Mouse (Mus musculus): Measurements from ENCODE around the gene Arl5c. TPM values are rescaled to one million over a fixed set of nuclear protein-coding genes. Genes with fewer than 3 reads are reported as not detected.

The Arl5c gene
- 67.3 TPM for polyA plus RNA-seq (2017; shearing (Covaris generic))

GRCm38 (mm10) chr11:97995564-97996288 lies at the start of gene Arl5c:
TSS of gene Arl5c (minus strand) at chr11:97996181.

GRCm38 (mm10) chr11:98026570-98027296 lies 30.8 kb upstream of the Arl5c start, which contains the start of gene Rpl19:
TSS of gene Rpl19 (plus strand) at chr11:98026710.

GRCm38 (mm10) chr11:98022555-98023371 lies 26.8 kb upstream of the Arl5c start, which contains the start of gene Cacnb1:
TSS of gene Cacnb1 (minus strand) at chr11:98023034.

GRCm38 (mm10) chr11:97985727-97986677 lies 10.0 kb downstream of the Arl5c start, which contains the start of gene Plxdc1:
TSS of gene Plxdc1 (minus strand) at chr11:97986444.

Other genes with a start within 250 kb of the Arl5c start
- 165 TPM for gene Cwc25, start 229.6 kb downstream of the Arl5c start, polyA plus RNA-seq (2017; shearing (Covaris generic))
- not detected for gene 1700001P01Rik, start 220.3 kb downstream of the Arl5c start, polyA plus RNA-seq (2017; shearing (Covaris generic))
- 496 TPM for gene Rpl23, start 213.7 kb downstream of the Arl5c start, polyA plus RNA-seq (2017; shearing (Covaris generic))
- gene Lasp1, start 197.2 kb downstream of the Arl5c start, polyA plus RNA-seq (2017; shearing (Covaris generic)) = 114 TPM
- 1.0 TPM for gene B230217C12Rik, start 155.4 kb downstream of the Arl5c start, polyA plus RNA-seq (2017; shearing (Covaris generic))
- 0.97 TPM for gene Fbxo47, start 112.0 kb downstream of the Arl5c start, polyA plus RNA-seq (2017; shearing (Covaris generic))
- 2.4 TPM for gene Plxdc1, start 9.7 kb downstream of the Arl5c start, polyA plus RNA-seq (2017; shearing (Covaris generic))
- 13.5 TPM for gene Cacnb1, start 26.9 kb upstream of the Arl5c start, polyA plus RNA-seq (2017; shearing (Covaris generic))
- 1,729 TPM for gene Rpl19, start 30.5 kb upstream of the Arl5c start, polyA plus RNA-seq (2017; shearing (Covaris generic))
- gene Stac2, start 57.3 kb upstream of the Arl5c start, polyA plus RNA-seq (2017; shearing (Covaris generic)) = not detected
- gene Fbxl20, start 154.2 kb upstream of the Arl5c start, polyA plus RNA-seq (2017; shearing (Covaris generic)) = 41.4 TPM
- gene Med1, start 197.1 kb upstream of the Arl5c start, polyA plus RNA-seq (2017; shearing (Covaris generic)) = 63.3 TPM
- 20.0 TPM for gene Cdk12, start 206.9 kb upstream of the Arl5c start, polyA plus RNA-seq (2017; shearing (Covaris generic))

Measured in effector memory CD4-positive, alpha-beta T cell, adult 5 months (primary cell).